Mouse (Mus musculus) cerebellum, postnatal 36 days (tissue): ENCODE measurements around the gene Card19.

Experiments
- DNase-seq, 2 experiments: peaks; one replicate each; pipeline ENCODE4 v3.0.0; 2021 to 2022; ENCODE audit warnings: mixed read lengths in 2 of 2

Gene Card19

DNA sequence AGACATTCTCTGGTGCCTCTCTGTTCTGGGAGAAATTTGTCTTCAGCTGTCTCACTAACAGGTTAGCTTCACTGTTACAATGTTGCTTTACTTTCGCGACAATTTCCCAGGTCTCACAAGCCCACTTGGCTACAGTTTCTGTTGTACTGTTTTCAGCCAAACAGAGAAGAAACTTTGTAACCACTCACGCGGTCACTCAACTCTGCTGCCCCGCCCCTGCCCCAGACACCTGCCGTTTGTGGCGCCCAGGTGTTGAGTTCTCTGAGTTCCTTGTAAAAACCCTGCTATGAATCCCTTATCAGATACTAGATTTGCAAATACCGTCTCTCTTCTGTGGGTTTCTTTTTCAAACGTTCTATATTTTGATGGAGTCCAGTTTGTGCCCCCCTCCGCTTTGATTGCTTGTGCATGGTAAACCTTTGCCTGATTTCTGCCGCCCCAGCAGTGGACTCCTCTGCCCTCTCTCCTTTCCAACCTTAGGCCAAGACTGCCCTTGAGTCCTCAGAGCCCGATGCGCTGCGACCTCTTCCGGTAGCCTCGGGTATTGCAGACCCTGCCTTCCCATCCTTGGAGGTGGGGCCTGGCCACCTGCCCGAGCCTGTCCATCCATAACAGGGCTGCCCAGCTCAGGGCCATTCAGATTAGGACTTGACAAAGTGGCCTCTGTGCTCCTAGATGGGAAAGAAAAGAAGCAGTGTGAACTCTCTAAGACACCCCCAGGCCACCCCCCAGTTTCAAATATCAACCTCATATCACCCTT is 46.2 kb downstream of the Card19 start:
- peak; percentile 97 to 99 for DNase-seq

GRCm38 (mm10) chr13:49167081-49167480 is 48.8 kb downstream of the Card19 start:
- no peak for DNase-seq

DNA sequence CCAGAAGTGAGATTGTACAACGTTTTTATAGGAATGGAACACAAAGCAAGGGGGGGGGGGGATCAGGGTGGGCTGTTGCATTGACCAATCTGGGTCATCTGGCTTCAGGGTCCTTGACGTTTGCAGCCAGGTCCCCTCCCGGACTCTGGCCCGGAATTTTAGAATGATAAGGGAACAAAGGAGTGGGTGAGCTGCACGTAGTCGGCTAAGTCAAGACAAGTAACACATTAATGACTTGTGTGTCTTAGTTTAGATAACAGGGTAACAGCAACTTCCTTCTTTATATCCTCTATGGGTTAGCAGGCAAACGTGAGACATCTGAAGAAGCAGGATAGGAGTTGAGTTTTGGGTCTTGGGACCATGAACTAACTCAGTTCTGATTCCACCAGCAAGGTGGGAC is 52.2 kb downstream of the Card19 start:
- no peak for DNase-seq

- DNase-seq: no peak
Measured at GRCm38 (mm10) chr13:49162722-49163121, 53.1 kb downstream of the Card19 start.

GRCm38 (mm10) chr13:49161236-49161635 is 54.6 kb downstream of the Card19 start:
- DNase-seq: no peak

- no peak for DNase-seq
Measured at GRCm38 (mm10) chr13:49158040-49158713, 57.7 kb downstream of the Card19 start.

DNA sequence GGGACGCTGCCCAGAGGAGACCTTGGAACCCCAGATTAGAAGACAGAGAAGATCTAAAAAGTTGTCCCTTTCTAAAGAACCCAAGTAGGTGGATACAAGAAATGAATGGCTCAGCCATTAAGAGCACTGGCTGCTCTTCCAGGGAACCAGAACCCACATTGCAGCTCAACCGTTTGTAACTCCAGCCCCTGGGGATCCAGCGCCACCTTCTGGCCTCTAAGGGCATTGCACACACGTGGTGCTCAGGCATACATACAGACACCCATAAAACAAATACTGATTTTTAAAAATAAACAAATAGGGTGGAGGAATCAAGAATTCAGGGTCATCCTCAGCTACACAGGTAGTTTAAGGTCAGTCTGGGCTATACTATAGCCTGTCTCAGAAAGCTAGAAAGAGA is 59.2 kb downstream of the Card19 start:
- DNase-seq: no peak

- DNase-seq: no peak
Measured at GRCm38 (mm10) chr13:49154621-49155020, 61.2 kb downstream of the Card19 start.

GRCm38 (mm10) chr13:49154028-49154427 is 61.8 kb downstream of the Card19 start:
- DNase-seq: no peak
